Mouse (Mus musculus) gastrocnemius, postnatal 4 days (tissue): ENCODE data around the gene Rbm44. TPM values are rescaled to one million over a fixed set of nuclear protein-coding genes. Genes with fewer than 3 reads are reported as not detected.
A peak's percentile ranks its signal among the peaks of the same experiment; 100 is the strongest.

Source experiments
- DNase-seq, 2 experiments: peaks; one replicate each; pipeline ENCODE4 v3.0.0; 2021 to 2022; ENCODE audit warnings: low spot score in 2 of 2, mixed read lengths in 2 of 2
- total RNA-seq, 2 experiments: library from RNA; stranded (reverse); gene quantifications; 2 replicates each; pipeline ENCODE4 v1.2.3; 2021

The Rbm44 gene
- total RNA-seq, 2 experiments from 2014 or later, result 0.10 TPM; not detected in 1

GRCm38 (mm10) chr1:91207334-91208074 lies 62.6 kb downstream of the Rbm44 start:
- DNase-seq, result no peak

- peak in 1 of 2 experiments; percentile 49 for DNase-seq
Measured at GRCm38 (mm10) chr1:91209343-91209742, 64.5 kb downstream of the Rbm44 start.

- peak; percentile 47 to 81 for DNase-seq
Measured at GRCm38 (mm10) chr1:91209785-91210184, 64.9 kb downstream of the Rbm44 start.

GRCm38 (mm10) chr1:91211099-91211498 lies 66.2 kb downstream of the Rbm44 start:
- DNase-seq, result peak in 1 of 2 experiments; percentile 41

- no peak for DNase-seq
Measured at GRCm38 (mm10) chr1:91211591-91212008, 66.7 kb downstream of the Rbm44 start.

- no peak for DNase-seq
Measured at GRCm38 (mm10) chr1:91215264-91215663, 70.4 kb downstream of the Rbm44 start.

GRCm38 (mm10) chr1:91215981-91216380 lies 71.1 kb downstream of the Rbm44 start:
- no peak for DNase-seq

- DNase-seq, result peak in 1 of 2 experiments; percentile 23
Measured at GRCm38 (mm10) chr1:91216504-91217267, 71.8 kb downstream of the Rbm44 start.

GRCm38 (mm10) chr1:91219641-91220321 lies 74.9 kb downstream of the Rbm44 start:
- no peak for DNase-seq

GRCm38 (mm10) chr1:91220322-91220672 lies 75.4 kb downstream of the Rbm44 start:
- no peak for DNase-seq

Other genes starting within 250 kb of the Rbm44 start
- gene Mlph, start 230.0 kb upstream of the Rbm44 start, total RNA-seq, result under 1 TPM; 0.59 to 0.75 TPM
- not detected for gene Prlh, start 192.0 kb upstream of the Rbm44 start, total RNA-seq
- gene Rab17, start 175.4 kb upstream of the Rbm44 start, total RNA-seq, result under 1 TPM; 0.26 to 0.29 TPM
- 100 to 1,000 TPM; 206 to 229 TPM for gene Lrrfip1, start 146.4 kb upstream of the Rbm44 start, total RNA-seq
- gene Ramp1, start 34.7 kb downstream of the Rbm44 start, total RNA-seq, result 10 to 100 TPM; 66.3 to 66.6 TPM
- gene Ube2f, start 105.2 kb downstream of the Rbm44 start, total RNA-seq, result 10 to 100 TPM; 52.5 to 55.5 TPM
- 10 to 100 TPM; 10.9 to 11.5 TPM for gene Scly, start 153.2 kb downstream of the Rbm44 start, total RNA-seq
- under 1 TPM; 0.29 to 0.37 TPM for gene Espnl, start 177.0 kb downstream of the Rbm44 start, total RNA-seq
- gene Klhl30, start 205.9 kb downstream of the Rbm44 start, total RNA-seq, result 10 to 100 TPM; 68.6 to 73.2 TPM
- gene Erfe, start 221.3 kb downstream of the Rbm44 start, total RNA-seq, result 1 to 10 TPM in 1 of 2 experiments, under 1 TPM in 1; 0.88 to 2.2 TPM